Mouse (Mus musculus): ENCODE measurements around the gene Gdf15. TPM values are rescaled to one million over a fixed set of nuclear protein-coding genes. Genes with fewer than 3 reads are reported as not detected.

Gdf15 gene
- polyA plus RNA-seq, 1 experiment: 1.9 TPM

DNA sequence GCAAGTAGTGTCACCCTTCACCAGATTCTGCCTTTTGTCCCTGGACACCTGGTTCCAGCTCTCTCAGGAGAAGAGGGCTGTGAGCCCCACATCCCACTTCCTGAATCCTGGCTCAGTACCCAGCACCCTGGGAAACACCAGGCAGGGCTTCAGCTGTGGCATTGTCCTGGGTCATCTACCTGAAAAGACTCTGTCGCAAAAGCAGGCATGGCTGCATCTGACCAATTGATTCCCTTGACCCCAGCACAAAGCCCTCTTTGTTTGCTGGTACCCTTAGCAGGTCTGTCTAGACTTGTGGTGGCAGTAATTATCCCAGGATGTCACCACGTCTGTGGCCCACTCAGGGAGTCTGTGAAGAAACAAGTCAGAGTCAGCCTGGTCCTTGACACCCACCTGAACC is 23.2 kb upstream of the Gdf15 start:
- Histone ChIP-seq H3K36me3 (ENCODE audit: control insufficient read depth, insufficient read depth, low read length, poor library complexity, severe bottlenecking) (peaks cover 26% of the 10 kb centered on the region), H3K9ac (ENCODE audit: low read depth, poor library complexity, severe bottlenecking) (no peak overlapping the region), H3K9me3 (replicated peaks; ENCODE audit: control insufficient read depth, insufficient read depth, low read length, poor library complexity, severe bottlenecking) (no peaks in the 10 kb centered on the region), H3K27ac (ENCODE audit: insufficient read depth, low read length) (no peak overlapping the region), H3K4me1 (ENCODE audit: control insufficient read depth, insufficient read depth, low read length) (peaks cover 5% of the 10 kb centered on the region), H3K4me3 (ENCODE audit: low read depth, low read length) (no peak overlapping the region), H3K27me3 (ENCODE audit: control insufficient read depth, insufficient read depth, low read length, poor library complexity, severe bottlenecking) (no peaks in the 10 kb centered on the region)
- TF ChIP-seq EP300 (IDR thresholded peaks at IDR 0.05; ENCODE audit: insufficient read depth, low read depth, low read length) (no peak), POLR2A (IDR thresholded peaks at IDR 0.05; ENCODE audit: insufficient read depth, low read length) (no peak), CTCF (IDR thresholded peaks at IDR 0.05; ENCODE audit: low read depth, low read length) (no peak)

DNA sequence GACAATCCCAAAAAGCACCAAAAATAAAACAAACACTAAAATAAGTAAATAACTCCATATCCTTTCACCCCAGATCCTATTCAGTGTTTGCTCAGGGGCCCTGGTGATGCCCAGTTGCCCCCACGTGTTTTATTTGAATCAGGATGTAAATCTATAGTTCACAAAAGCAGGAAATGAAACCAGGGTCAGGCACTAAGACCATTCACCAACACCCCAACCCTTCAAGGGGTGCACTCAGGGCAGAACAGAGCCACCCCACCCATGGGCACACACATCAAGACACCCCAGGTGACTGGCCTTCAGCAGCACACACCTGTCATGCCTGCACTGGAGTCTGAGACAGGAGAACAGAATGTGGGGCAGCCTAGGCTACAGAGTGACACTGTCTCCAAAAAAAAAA is 21.9 kb upstream of the Gdf15 start:
- H3K4me1 ChIP-seq (ENCODE audit: control insufficient read depth, insufficient read depth, low read length): peaks cover 9% of the 10 kb centered on the region
- no peaks in the 10 kb centered on the region for H3K9me3 ChIP-seq (replicated peaks; ENCODE audit: control insufficient read depth, insufficient read depth, low read length, poor library complexity, severe bottlenecking)
- H3K27me3 ChIP-seq (ENCODE audit: control insufficient read depth, insufficient read depth, low read length, poor library complexity, severe bottlenecking): no peaks in the 10 kb centered on the region
- H3K9ac ChIP-seq (ENCODE audit: low read depth, poor library complexity, severe bottlenecking): no peak overlapping the region
- H3K27ac ChIP-seq (ENCODE audit: insufficient read depth, low read length): no peak overlapping the region
- peaks cover 32% of the 10 kb centered on the region for H3K36me3 ChIP-seq (ENCODE audit: control insufficient read depth, insufficient read depth, low read length, poor library complexity, severe bottlenecking)
- no peak for TF ChIP-seq CTCF (IDR thresholded peaks at IDR 0.05; ENCODE audit: low read depth, low read length)
- no peak for TF ChIP-seq EP300 (IDR thresholded peaks at IDR 0.05; ENCODE audit: insufficient read depth, low read depth, low read length)
- no peak for TF ChIP-seq POLR2A (IDR thresholded peaks at IDR 0.05; ENCODE audit: insufficient read depth, low read length)
- H3K4me3 ChIP-seq (ENCODE audit: low read depth, low read length): no peak overlapping the region

DNA sequence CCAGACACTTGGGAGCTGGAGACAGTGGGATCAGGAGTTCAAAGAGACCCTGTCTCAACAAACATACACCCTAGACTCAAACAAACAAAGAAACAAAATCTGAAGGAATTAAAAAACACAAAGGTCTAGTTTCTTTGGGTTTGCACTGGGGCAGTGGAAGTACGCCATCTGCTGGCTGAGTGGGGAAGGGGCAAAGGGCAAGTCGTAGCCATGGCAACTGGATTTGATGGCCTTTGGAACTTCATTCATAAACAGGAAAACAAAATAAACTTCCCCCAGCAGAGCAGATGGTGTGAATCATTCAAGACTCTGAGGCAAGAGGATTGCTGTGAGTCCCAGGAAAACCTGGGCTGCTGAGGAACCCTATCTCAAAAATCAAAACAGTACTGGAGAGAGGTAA is 21.0 kb upstream of the Gdf15 start:
- peak; percentile 94 for TF ChIP-seq CTCF (IDR thresholded peaks at IDR 0.05; ENCODE audit: low read depth, low read length)
- no peak for TF ChIP-seq EP300 (IDR thresholded peaks at IDR 0.05; ENCODE audit: insufficient read depth, low read depth, low read length)
- H3K36me3 ChIP-seq (ENCODE audit: control insufficient read depth, insufficient read depth, low read length, poor library complexity, severe bottlenecking): peaks cover 32% of the 10 kb centered on the region
- H3K4me1 ChIP-seq (ENCODE audit: control insufficient read depth, insufficient read depth, low read length): peaks cover 13% of the 10 kb centered on the region
- H3K27ac ChIP-seq (ENCODE audit: insufficient read depth, low read length): no peak overlapping the region
- no peak overlapping the region for H3K9ac ChIP-seq (ENCODE audit: low read depth, poor library complexity, severe bottlenecking)
- no peak overlapping the region for H3K4me3 ChIP-seq (ENCODE audit: low read depth, low read length)
- no peaks in the 10 kb centered on the region for H3K27me3 ChIP-seq (ENCODE audit: control insufficient read depth, insufficient read depth, low read length, poor library complexity, severe bottlenecking)
- no peaks in the 10 kb centered on the region for H3K9me3 ChIP-seq (replicated peaks; ENCODE audit: control insufficient read depth, insufficient read depth, low read length, poor library complexity, severe bottlenecking)

GRCm38 (mm10) chr8:70650351-70650750 is 18.1 kb upstream of the Gdf15 start:
- Histone ChIP-seq H3K9me3 (replicated peaks; ENCODE audit: control insufficient read depth, insufficient read depth, low read length, poor library complexity, severe bottlenecking) (no peaks in the 10 kb centered on the region), H3K4me1 (ENCODE audit: control insufficient read depth, insufficient read depth, low read length) (peaks cover 27% of the 10 kb centered on the region), H3K4me3 (ENCODE audit: low read depth, low read length) (no peak overlapping the region), H3K27ac (ENCODE audit: insufficient read depth, low read length) (peak overlapping the region; percentile 73), H3K9ac (ENCODE audit: low read depth, poor library complexity, severe bottlenecking) (peak overlapping the region; percentile 65), H3K27me3 (ENCODE audit: control insufficient read depth, insufficient read depth, low read length, poor library complexity, severe bottlenecking) (no peaks in the 10 kb centered on the region), H3K36me3 (ENCODE audit: control insufficient read depth, insufficient read depth, low read length, poor library complexity, severe bottlenecking) (peaks cover 21% of the 10 kb centered on the region)
- no peak for TF ChIP-seq CTCF (IDR thresholded peaks at IDR 0.05; ENCODE audit: low read depth, low read length)
- TF ChIP-seq POLR2A (IDR thresholded peaks at IDR 0.05; ENCODE audit: insufficient read depth, low read length): no peak
- no peak for TF ChIP-seq EP300 (IDR thresholded peaks at IDR 0.05; ENCODE audit: insufficient read depth, low read depth, low read length)

DNA sequence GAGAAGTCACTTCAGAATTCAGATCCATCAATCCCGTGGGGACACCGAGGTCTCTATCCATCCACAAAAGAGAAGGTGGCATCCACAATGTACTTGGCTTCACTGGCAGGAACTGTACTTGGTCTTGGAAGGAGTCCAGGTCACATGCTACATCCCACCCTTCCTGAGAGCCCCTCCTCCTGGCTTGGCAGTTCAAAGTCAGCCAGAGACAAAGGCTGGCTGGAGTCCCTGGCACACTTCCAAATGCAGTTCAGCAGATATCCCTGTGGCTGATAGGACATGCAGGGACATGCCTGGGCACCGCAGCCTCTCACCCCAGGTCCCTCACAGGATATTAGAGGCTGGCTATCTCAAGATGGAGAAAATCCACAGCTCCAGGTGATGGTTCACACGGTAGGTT is 17.1 kb upstream of the Gdf15 start:
- peaks cover 12% of the 10 kb centered on the region; the same call in 1 of the 2 replicates for H3K36me3 ChIP-seq (ENCODE audit: control insufficient read depth, insufficient read depth, low read length, poor library complexity, severe bottlenecking)
- no peak overlapping the region for H3K4me3 ChIP-seq (ENCODE audit: low read depth, low read length)
- H3K4me1 ChIP-seq (ENCODE audit: control insufficient read depth, insufficient read depth, low read length): peaks cover 30% of the 10 kb centered on the region
- H3K9me3 ChIP-seq (replicated peaks; ENCODE audit: control insufficient read depth, insufficient read depth, low read length, poor library complexity, severe bottlenecking): no peaks in the 10 kb centered on the region
- TF ChIP-seq EP300 (IDR thresholded peaks at IDR 0.05; ENCODE audit: insufficient read depth, low read depth, low read length) (peak; percentile 97), CTCF (IDR thresholded peaks at IDR 0.05; ENCODE audit: low read depth, low read length) (no peak)
- H3K27me3 ChIP-seq (ENCODE audit: control insufficient read depth, insufficient read depth, low read length, poor library complexity, severe bottlenecking): no peaks in the 10 kb centered on the region
- peak overlapping the region; percentile 65 for H3K9ac ChIP-seq (ENCODE audit: low read depth, poor library complexity, severe bottlenecking)
- H3K27ac ChIP-seq (ENCODE audit: insufficient read depth, low read length): peak overlapping the region; percentile 73

DNA sequence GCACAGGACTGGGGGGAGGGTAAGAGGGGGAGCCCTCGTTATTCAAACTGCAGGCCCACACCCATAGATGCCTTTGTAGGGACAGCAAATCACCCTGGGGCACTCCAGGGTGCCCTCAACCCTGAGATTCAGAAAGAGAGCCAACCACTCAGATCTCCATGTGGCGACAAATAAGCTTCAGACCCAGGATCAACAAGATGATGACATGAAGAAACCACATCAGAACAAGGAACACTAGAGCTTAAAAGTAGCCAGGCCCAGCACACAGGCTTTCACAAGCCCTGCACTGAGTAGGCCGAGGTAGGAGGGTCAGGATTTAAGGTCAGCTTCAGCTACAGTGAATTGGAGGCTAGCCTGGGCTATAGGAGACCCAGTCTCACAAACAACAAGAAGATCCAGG is 16.7 kb upstream of the Gdf15 start:
- H3K4me3 ChIP-seq (ENCODE audit: low read depth, low read length): no peak overlapping the region
- no peaks in the 10 kb centered on the region for H3K27me3 ChIP-seq (ENCODE audit: control insufficient read depth, insufficient read depth, low read length, poor library complexity, severe bottlenecking)
- H3K27ac ChIP-seq (ENCODE audit: insufficient read depth, low read length): peak overlapping the region; percentile 73
- no peak for TF ChIP-seq EP300 (IDR thresholded peaks at IDR 0.05; ENCODE audit: insufficient read depth, low read depth, low read length)
- no peak for TF ChIP-seq CTCF (IDR thresholded peaks at IDR 0.05; ENCODE audit: low read depth, low read length)
- peaks cover 30% of the 10 kb centered on the region for H3K4me1 ChIP-seq (ENCODE audit: control insufficient read depth, insufficient read depth, low read length)
- H3K9ac ChIP-seq (ENCODE audit: low read depth, poor library complexity, severe bottlenecking): peak overlapping the region; percentile 65; the same call in 1 of the 2 replicates
- peaks cover 12% of the 10 kb centered on the region; the same call in 1 of the 2 replicates for H3K36me3 ChIP-seq (ENCODE audit: control insufficient read depth, insufficient read depth, low read length, poor library complexity, severe bottlenecking)
- H3K9me3 ChIP-seq (replicated peaks; ENCODE audit: control insufficient read depth, insufficient read depth, low read length, poor library complexity, severe bottlenecking): no peaks in the 10 kb centered on the region
